Mouse (Mus musculus) left cerebral cortex, postnatal 25 days (tissue): Measurements from ENCODE around the gene Dpm3. TPM values are rescaled to one million over a fixed set of nuclear protein-coding genes. Genes with fewer than 3 reads are reported as not detected.

Experiments
- DNase-seq, 2 experiments: peaks; one replicate each; pipeline ENCODE4 v3.0.0; 2022; ENCODE audit warnings: low spot score in 2 of 2, mixed read lengths in 1 of 2
- intact Hi-C: fragments of 180-260 bp; cut with DNase I; formaldehyde crosslinking; loops from one replicate; pipeline ENCODE4 v1.15.1; 2025
- total RNA-seq, 2 experiments: library from RNA; stranded (reverse); gene quantifications; 2 replicates each; pipeline ENCODE4 v1.2.3; 2021

The Dpm3 gene
- total RNA-seq, 2 experiments from 2014 or later: 47.8 to 48.1 TPM

GRCm38 (mm10) chr3:89228836-89229235, 30.3 kb upstream of the Dpm3 start, which contains the start of gene Muc1:
Muc1 (plus strand) TSS chr3:89229057.
- intact Hi-C loops: loop anchor here (2.0 kb wide), 1 partner anchor 16 kb away; the partner anchor contains the start of gene Krtcap2

GRCm38 (mm10) chr3:89229276-89229675, 29.9 kb upstream of the Dpm3 start:
- intact Hi-C loops: loop anchor here (2.0 kb wide), 1 partner anchor 16 kb away; the partner anchor contains the start of gene Krtcap2
- DNase-seq: no peak

More at GRCm38 (mm10) chr3:89228836-89229235, 30.3 kb upstream of the Dpm3 start, which contains the start of gene Muc1:
- no peak for DNase-seq

- intact Hi-C loops: no loop called here
- DNase-seq: no peak
Measured at GRCm38 (mm10) chr3:89230561-89230960, 28.6 kb upstream of the Dpm3 start.

- intact Hi-C loops: no loop called here
- DNase-seq: no peak
Measured at GRCm38 (mm10) chr3:89231345-89231744, 27.8 kb upstream of the Dpm3 start.

GRCm38 (mm10) chr3:89231772-89232275, 27.3 kb upstream of the Dpm3 start:
- DNase-seq: no peak
- intact Hi-C loops: no loop called here

- DNase-seq: no peak
- intact Hi-C loops: no loop called here
Measured at GRCm38 (mm10) chr3:89232614-89233013, 26.5 kb upstream of the Dpm3 start.

- no peak for DNase-seq
- intact Hi-C loops: no loop called here
Measured at GRCm38 (mm10) chr3:89233562-89234110, 25.5 kb upstream of the Dpm3 start.

GRCm38 (mm10) chr3:89236516-89236915, 22.6 kb upstream of the Dpm3 start:
- intact Hi-C loops: no loop called here
- DNase-seq: peak in 1 of 2 experiments; percentile 71

- DNase-seq: no peak
- intact Hi-C loops: no loop called here
Measured at GRCm38 (mm10) chr3:89237682-89238081, 21.5 kb upstream of the Dpm3 start.

- no peak for DNase-seq
- intact Hi-C loops: no loop called here
Measured at GRCm38 (mm10) chr3:89238494-89238893, 20.7 kb upstream of the Dpm3 start.

- DNase-seq: peak in 1 of 2 experiments; percentile 63
Measured at GRCm38 (mm10) chr3:89242331-89242895, 16.7 kb upstream of the Dpm3 start.

GRCm38 (mm10) chr3:89243609-89244008, 15.5 kb upstream of the Dpm3 start:
- intact Hi-C loops: loop anchor here (2.0 kb wide), 1 partner anchor 15 kb away; the partner anchor contains the start of gene Muc1
- DNase-seq: peak in 1 of 2 experiments; percentile 58

More at GRCm38 (mm10) chr3:89242331-89242895, 16.7 kb upstream of the Dpm3 start:
- intact Hi-C loops: no loop called here

- intact Hi-C loops: loop anchor here (2.0 kb wide), 1 partner anchor 16 kb away; the partner anchor contains the start of gene Muc1
- DNase-seq: peak in 1 of 2 experiments; percentile 46
Measured at GRCm38 (mm10) chr3:89244158-89244981, 14.8 kb upstream of the Dpm3 start.

- intact Hi-C loops: loop anchor here (2.0 kb wide), 1 partner anchor 16 kb away; the partner anchor contains the start of gene Muc1
- DNase-seq: peak; percentile 77 to 79
Measured at GRCm38 (mm10) chr3:89244982-89245687, 14.0 kb upstream of the Dpm3 start.

- peak; percentile 72 to 85 for DNase-seq
- intact Hi-C loops: loop anchor here (2.0 kb wide), 1 partner anchor 17 kb away; the partner anchor contains the start of gene Muc1
Measured at GRCm38 (mm10) chr3:89245688-89246171, 13.4 kb upstream of the Dpm3 start, which contains the start of gene Krtcap2. Krtcap2 (plus strand) TSS chr3:89245966.

- DNase-seq: peak; percentile 91 to 95
- intact Hi-C loops: no loop called here
Measured at GRCm38 (mm10) chr3:89246261-89247100, 12.7 kb upstream of the Dpm3 start, which contains the start of gene Trim46. Trim46 (minus strand) TSS chr3:89246309.

- DNase-seq: no peak
- intact Hi-C loops: no loop called here
Measured at GRCm38 (mm10) chr3:89247466-89247865, 11.7 kb upstream of the Dpm3 start.
